Mouse (Mus musculus) G1E (cell line): ENCODE measurements around the gene Tbc1d21.

Source experiments
- CTCF ChIP-seq: IDR thresholded peaks from 2 replicates; pipeline ENCODE4 v1.5.1; 2012; ENCODE audit warnings: low read depth, low read length, inconsistent platforms, mixed read lengths
- GATA1 ChIP-seq: IDR thresholded peaks from 2 replicates; pipeline ENCODE4 v1.6.1; 2012; ENCODE audit warnings: borderline replicate concordance, low read length, inconsistent platforms, mixed read lengths
- POLR2AphosphoS5 ChIP-seq: IDR thresholded peaks from 2 replicates; pipeline ENCODE4 v1.6.1; 2012; ENCODE audit warnings: low read depth, low read length, inconsistent platforms; ENCODE audit not compliant: insufficient replicate concordance
- TAL1 ChIP-seq: conservative IDR thresholded peaks from 2 replicates; pipeline ENCODE4 v1.6.1; 2012; ENCODE audit warnings: low read depth, low read length, inconsistent platforms, mixed read lengths

- TF ChIP-seq CTCF (no peak), GATA1 (no peak), TAL1 (no peak), POLR2AphosphoS5 (no peak)
These were observed 57.3 kb downstream of the Tbc1d21 start, which contains the start of gene Loxl1 for GRCm38 (mm10) chr9:58312944-58313359.
